Mouse (Mus musculus): Measurements from ENCODE around the gene Gm20379.

Gm20379 gene

DNA sequence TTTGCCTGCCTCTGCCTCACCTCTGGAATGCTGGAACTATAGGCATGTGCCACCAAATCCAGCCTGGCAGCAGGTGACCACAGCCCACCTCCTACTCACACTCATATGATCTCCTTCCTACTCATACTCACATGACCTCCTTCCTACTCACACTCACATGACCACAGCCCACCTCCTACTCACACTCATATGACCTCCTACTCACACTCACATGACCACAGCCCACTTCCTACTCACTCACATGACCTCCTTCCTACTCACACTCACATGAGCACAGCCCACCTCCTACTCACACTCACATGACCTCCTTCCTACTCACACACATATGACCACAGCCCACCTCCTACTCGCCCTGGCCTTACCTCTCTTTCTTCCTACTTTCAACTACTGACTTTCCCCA lies 31.1 kb downstream of the Gm20379 start:
- no peak for DNase-seq (ENCODE audit: low read depth, low spot score)

DNA sequence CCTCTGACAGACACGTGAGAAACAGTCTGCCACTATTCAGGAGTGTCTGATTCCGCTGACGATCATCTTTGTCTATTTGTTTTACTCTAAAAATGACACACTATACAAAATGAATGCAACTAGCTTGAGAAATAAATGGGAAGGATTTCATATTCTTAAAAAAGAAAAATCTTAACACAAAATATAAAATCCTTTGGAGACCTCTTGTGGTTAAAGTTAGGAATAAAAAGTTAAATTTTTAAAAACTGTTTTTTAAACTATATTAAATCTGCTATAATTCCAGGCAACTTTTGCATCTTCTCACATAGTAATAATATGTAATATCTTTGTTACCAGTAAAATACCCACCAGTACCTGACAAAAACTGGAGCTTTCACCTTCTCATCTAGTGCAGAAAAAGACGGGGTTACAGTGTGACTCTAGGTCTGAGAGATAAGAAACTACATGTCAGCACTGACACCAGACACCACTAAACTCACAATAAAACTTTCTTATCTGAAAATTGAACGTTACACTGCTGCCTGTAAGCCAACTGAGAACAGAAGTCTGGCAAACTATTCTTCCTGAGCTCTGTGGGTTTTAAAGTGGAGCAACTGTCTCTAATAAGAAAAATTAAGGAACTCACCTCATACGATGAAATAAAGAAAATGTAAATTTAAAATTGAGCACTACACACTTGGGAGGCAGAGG lies 32.1 kb downstream of the Gm20379 start:
- no peak for DNase-seq (ENCODE audit: low read depth, low spot score)

DNA sequence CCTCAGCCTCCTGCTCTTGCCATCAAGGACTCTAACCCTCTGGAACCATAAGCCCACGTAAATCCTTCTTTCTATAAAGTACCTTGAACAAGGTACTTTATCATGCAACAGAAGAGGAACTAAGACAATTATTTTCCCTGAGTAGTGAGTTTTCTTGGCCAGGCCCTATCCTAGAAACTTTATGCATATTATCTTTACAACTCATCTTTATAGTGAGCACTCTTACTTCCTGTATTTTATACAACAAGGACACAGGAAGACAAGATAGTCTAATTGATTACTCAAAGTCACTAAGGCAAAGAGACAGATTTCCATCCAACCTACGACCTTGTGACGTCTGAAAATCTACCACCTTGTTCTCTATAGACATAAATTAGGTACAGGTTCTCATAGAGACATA lies 34.0 kb downstream of the Gm20379 start:
- DNase-seq (ENCODE audit: low read depth, low spot score) = no peak

DNA sequence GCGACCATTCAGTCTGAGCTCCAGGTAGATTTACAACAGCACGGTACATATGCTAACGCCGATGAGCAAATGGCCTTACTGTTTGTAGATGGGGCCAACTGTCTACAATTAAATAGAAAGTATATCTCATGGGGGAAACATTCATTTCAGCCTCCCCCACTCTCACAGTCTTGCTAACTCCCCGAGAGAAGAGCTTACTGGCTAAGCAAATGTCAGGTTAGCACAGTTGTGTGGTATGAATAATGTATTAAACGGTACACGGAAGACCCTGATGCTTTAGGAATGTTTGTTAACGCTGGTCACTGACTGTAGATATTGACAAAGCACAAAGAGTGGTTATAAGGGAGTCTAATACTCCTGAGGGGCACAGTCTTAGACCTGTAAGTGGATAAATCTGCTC lies 38.3 kb downstream of the Gm20379 start:
- DNase-seq (ENCODE audit: low read depth, low spot score) = no peak

DNA sequence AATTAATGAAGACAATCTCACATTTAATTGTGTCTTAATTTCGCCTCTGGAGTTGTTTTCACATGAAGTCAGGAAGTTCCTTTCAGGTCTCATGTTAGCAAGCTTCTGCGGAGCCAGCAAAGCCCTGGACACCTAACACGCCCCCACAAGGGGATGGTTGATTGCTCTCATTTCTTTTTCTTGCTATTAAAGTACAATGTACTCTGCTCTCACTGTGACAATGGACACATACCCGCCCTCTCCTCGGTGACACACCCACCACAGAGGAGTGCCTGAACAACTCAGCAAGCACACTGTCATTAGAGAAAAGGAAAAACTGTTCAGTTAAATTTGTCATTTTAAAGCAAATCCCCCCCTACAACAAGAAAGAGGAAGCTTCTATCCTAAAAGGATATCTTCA lies 40.6 kb downstream of the Gm20379 start:
- no peak for DNase-seq (ENCODE audit: low read depth, low spot score)

DNA sequence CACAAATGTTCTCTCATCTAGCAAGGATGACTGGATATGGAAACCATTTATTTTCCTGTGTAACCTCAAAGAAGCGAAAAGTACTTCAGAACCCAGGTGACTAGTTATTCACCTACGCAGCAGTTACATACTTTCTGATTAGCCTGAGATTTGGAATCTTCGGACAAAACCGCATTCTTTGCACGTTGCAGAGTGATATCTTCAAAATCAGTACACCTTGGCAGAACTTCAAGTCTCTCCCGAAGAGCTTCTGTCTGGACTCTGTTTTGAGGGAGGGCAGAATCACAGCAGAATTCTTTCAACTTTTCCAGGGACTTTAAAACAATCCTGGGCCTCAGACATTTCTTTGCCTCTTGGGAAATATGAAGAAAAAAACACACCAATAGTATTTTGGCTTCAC lies 45.3 kb downstream of the Gm20379 start:
- DNase-seq (ENCODE audit: low read depth, low spot score) = no peak

DNA sequence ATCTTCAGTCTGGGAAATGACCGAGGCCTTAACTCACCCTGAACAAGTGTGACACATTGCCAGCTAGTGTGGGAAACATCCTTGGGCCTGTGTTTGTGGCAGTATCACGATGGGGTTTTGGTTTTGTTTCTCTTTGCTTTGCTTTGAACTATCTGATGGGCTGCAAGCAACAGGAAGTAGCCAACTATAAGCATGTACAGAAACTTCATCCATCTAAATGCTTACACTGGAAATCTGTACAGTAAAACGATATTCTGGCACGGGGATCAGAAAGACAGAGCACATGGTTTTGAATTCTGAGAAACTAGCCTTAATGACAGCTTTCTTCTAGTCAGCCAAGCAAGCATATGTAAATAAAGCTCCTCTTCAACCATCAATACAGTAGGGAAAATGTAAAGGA lies 48.2 kb downstream of the Gm20379 start:
- DNase-seq (ENCODE audit: low read depth, low spot score) = no peak

DNA sequence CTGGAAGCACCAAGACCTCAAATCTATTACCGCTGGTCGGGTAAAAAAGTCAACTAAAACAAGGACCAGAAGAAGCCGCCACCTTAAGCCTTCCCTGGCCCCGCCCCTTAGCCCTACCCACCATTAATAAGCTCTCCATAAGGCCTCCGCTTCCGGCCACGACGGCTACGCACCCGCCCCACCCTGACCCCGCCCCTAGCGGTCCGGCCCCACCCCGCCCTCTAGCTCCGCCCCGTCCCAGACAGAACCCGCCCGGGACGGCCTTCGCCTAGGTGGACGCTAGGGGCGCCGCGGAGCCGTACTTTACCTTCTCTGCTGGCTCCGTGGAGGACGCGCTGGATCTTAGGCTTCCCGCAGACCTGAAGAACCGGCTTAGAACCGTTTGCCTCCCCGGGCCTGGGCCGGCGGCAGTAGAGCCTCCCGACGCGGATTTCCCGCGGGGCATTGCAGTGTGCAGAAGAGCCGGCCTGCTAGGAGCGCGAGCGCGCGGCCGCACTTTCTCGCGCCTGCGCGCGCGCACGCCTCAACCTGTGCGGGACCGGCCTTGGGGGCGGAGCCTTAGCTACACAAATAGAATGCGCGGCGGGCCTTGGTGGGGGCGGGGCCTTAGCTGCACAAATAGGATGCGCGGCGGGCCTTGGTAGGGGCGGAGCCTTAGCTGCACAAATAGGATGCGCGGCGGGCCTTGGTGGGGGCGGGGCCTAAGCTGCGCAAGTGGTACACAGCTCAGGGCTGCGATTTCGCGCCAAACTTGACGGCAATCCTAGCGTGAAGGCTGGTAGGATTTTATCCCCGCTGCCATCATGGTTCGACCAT lies 48.9 kb downstream of the Gm20379 start, which contains the start of the genes Dhfr and Msh3:
TSS of gene Dhfr (plus strand) at position 271 of the 816 bp plus-strand sequence.
TSS of gene Msh3 (minus strand) at position 548 of the 816 bp plus-strand sequence.
- DNase-seq (ENCODE audit: low read depth, low spot score) = peak; percentile 98

DNA sequence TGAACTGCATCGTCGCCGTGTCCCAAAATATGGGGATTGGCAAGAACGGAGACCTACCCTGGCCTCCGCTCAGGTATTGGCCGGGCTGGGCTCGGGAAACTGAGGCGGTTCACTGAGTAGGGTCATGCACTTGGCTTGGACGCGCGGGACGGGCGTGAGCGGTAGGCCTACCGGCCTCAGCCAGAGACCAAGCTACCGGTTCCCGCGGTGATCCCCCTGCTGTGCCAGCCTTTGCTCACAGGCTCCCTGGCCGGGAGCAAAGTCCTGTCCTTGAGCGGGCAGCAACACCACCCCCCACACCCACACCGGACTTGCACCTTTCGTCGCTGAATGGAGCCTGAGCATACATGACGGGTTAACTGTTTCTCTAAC lies 49.5 kb downstream of the Gm20379 start:
- no peak for DNase-seq (ENCODE audit: low read depth, low spot score)

DNA sequence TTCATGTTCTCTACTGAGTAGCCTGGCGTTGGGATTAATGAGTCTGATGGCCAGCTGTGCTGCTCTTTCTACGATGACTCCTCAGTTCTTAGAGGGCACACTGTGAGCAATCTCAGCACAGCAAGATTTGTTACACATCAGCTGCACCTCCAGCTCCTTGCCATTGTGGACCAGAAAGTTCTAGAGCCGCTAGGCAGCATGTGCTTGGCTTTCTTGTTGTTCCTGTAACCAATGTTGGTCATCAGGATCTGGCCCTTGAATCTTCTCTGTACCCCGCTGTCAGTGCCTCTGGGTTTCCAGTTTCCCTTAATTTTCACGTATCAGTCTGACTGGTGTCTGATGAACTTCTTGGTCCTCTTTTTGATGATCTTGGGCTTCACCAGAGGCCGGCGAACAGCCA lies 50.6 kb downstream of the Gm20379 start:
- DNase-seq (ENCODE audit: low read depth, low spot score) = no peak

All from retina, postnatal 7 days (tissue).